Mouse (Mus musculus) kidney, postnatal 4 days (tissue): ENCODE data around the gene Mthfd2l.
A peak's percentile ranks its signal among the peaks of the same experiment; 100 is the strongest.

ENCODE experiments used
- DNase-seq, 2 experiments: peaks; one replicate each; pipeline ENCODE4 v3.0.0; 2021; ENCODE audit warnings: mixed read lengths in 2 of 2

Mthfd2l gene

GRCm38 (mm10) chr5:90930971-90931851, at the start of gene Mthfd2l:
TSS of gene Mthfd2l (plus strand) at chr5:90931117.
- DNase-seq, result peak; percentile 90 to 94

GRCm38 (mm10) chr5:90881682-90882081, 49.2 kb upstream of the Mthfd2l start:
- DNase-seq, result no peak

GRCm38 (mm10) chr5:90882146-90882545, 48.8 kb upstream of the Mthfd2l start:
- no peak for DNase-seq

DNA sequence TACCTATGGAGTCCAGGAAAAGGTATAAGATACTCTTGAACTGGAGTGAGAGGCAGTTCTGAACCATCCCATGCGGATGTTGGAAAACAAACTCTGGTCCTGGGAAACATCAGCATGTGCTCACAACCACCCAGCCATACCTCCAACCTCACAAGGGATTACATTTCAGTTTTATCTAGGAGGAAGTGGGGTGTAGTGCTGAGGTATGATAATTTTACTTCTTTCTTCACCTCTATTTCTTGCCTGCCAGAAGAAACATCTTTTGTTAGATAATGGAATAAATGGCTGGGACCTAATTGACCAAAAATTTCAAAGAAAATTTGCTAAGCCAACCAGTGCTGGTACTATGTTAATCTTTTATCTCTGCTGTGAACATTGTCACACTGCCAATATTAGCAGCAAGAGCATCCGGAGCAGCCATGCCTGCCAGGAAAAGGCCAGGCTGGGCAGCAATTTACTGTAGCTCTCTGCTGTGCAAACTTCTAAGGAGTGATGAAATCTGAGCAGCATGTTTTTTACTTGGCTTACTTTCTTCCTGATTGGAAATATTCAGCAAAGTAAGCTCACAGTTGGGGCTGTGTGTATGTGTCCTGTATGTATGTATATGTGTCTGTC, 46.2 kb upstream of the Mthfd2l start:
- peak; percentile 8 to 42 for DNase-seq

DNA sequence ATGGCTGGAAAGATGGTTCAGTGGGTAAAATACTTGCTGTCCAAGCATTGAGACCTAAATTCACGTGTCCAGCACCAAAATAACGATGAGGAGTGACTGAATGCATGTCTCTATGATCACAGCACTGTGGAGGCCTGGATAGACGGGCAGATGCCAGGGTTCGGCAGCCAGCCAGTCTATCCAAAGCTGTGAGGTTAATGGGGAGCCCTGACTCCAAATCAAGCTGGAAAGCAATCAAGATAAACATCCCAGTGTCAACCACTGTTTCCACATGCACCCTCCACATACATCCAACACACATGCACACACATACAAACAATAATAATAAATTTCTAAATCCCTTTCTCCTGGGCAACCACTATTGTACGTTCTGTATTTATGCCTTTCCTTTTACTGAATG, 42.3 kb upstream of the Mthfd2l start:
- no peak for DNase-seq

- DNase-seq, result peak; percentile 59 to 77
Observed at GRCm38 (mm10) chr5:90890519-90891463, 40.1 kb upstream of the Mthfd2l start, which contains the start of gene Cxcl1. TSS of gene Cxcl1 (plus strand) at chr5:90891241.

GRCm38 (mm10) chr5:90891464-90891813, 39.5 kb upstream of the Mthfd2l start:
- DNase-seq, result no peak

DNA sequence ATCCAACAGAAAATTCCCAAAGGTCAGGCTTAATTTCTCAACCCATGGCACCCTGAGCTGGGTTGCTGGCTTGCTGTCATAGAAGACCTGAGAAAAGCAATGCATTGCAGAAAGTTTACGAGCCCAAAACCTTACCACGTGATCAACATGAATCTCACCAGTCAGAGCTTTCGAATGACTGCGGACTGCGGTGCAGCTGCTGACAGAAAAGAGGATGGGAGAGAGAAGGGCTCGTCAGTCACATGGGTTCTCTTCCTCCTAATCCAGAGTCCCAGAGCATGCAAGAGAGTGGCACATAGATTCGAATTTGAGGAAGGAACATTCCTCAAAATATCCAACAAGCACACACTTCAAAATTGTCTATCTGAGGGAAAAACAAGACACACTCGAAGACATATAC, 36.7 kb upstream of the Mthfd2l start:
- no peak for DNase-seq

- DNase-seq, result no peak
Observed at GRCm38 (mm10) chr5:90897429-90897828, 33.5 kb upstream of the Mthfd2l start.

- DNase-seq, result no peak
Observed at GRCm38 (mm10) chr5:90899308-90899707, 31.6 kb upstream of the Mthfd2l start.

DNA sequence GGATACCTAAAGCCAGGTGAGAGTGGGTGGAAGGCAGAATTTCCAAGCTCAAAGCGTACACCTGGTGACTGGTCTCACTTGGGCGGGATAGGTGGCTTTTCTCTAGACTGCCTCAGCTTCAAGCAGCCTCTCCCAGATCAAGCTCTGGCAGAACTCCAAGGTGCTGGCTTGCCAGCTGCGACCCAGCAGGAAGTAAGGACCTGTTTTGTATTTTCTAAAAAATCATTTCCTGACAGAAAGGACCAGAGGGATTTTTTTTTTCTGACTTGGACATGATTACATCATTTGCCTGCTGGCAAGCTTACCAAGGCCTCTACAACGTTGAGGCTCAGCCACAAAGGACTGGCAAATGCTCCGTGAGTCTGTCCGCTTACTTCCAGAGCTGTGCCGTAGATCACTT, 30.8 kb upstream of the Mthfd2l start:
- peak; percentile 55 to 65 for DNase-seq

GRCm38 (mm10) chr5:90900688-90901087, 30.2 kb upstream of the Mthfd2l start:
- DNase-seq, result no peak

- peak; percentile 31 to 54 for DNase-seq
Observed at GRCm38 (mm10) chr5:90902380-90903260, 28.3 kb upstream of the Mthfd2l start.

DNA sequence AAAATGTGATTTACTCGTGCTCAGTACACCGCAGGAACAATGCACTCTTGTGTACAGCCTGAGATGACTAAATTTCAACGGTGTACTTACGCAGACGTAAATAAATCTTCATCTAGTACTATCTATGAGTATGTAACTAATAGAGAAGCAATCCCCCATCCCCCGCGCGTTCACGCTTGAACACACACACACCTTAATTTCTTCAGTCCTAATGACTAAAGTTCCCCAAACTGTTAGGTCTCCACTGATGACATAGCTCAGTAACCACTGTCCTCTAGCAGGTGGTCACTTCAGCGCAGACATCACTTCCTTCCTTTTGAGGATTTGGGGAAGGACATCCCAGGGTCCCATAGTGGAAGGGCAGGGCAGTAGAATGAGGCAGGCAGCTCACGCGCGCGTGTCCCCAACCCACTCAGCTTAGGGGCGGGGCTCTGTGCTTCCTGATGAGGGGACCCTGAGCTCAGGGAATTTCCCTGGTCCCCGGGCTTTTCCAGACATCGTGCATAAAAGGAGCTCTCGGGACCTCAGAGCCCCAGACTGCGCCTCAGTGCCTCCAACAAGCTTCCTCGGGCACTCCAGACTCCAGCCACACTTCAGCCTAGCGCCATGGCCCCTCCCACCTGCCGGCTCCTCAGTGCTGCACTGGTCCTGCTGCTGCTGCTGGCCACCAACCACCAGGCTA, 27.4 kb upstream of the Mthfd2l start, which contains the start of gene Cxcl2:
Gene Cxcl2 (plus strand): TSS at position 533 of the 682 bp plus-strand sequence.
- peak; percentile 17 to 51 for DNase-seq

DNA sequence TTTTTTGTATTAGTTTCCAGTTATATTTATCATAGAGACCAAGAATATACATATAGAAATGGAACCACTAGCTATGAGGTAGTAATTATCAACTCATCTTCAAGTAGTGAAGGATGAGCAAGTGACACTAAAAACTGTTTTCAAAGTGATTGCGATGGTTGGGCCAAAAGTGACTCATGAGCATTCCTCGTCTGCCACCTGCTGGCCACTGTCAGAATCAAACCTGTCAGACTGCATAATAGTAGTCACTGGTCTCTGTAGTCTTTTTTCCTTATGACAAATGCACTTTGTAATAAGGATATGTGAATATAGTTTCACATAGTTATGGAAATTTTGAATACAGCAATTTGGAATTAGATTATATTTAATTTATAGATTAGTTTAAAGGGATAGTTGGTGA, 21.9 kb upstream of the Mthfd2l start:
- DNase-seq, result peak; percentile 80 to 81

GRCm38 (mm10) chr5:90919495-90919894, 11.4 kb upstream of the Mthfd2l start:
- no peak for DNase-seq

DNA sequence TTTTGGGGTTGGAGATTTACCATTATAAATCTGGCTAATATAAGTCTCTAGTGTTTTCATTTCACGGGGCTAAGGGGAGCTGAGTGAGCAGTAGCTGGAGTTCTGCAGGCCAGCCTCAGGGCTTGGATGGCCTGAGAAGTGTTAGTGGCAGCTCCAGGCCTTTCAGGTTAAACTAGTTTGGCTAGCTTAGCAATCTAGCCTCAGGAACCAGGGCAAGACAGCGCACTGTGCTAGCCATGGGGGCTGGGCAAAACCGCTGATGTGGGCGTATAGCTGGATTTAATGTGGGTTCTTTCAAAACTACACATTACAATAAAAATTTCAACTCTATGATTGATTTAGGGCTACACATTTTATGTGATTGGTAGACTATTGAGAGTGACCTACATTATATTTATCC, 8.0 kb upstream of the Mthfd2l start:
- DNase-seq, result no peak

GRCm38 (mm10) chr5:90930546-90930945, 371 bp upstream of the Mthfd2l start:
- no peak for DNase-seq

- DNase-seq, result no peak
Observed at GRCm38 (mm10) chr5:90931911-90932310, 994 bp downstream of the Mthfd2l start.

DNA sequence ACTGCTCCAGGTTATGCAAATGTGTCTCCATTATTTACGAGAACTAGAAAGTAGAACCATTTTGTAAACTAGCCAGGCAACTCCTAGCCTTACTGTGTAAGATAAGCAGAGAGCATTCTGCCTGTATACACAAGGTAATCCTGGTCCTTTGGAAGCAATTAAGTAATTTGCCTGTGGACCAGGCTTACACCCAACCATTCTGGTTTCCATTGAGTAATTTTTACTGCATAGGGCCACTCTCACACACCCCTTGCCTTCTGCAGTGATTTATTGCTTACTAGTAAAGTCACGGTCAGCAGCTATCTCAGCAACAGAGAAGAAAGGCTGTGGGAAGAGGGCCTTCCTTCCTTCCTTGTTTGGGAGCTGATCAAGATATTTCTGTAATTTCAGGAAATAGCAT, 5.8 kb downstream of the Mthfd2l start:
- DNase-seq, result no peak

- no peak for DNase-seq
Observed at GRCm38 (mm10) chr5:90945453-90945852, 14.5 kb downstream of the Mthfd2l start.
